Mouse (Mus musculus) stomach, embryonic 15.5 days (tissue): ENCODE results near the gene Dhx29. TPM values are rescaled to one million over a fixed set of nuclear protein-coding genes. Genes with fewer than 3 reads are reported as not detected.
A peak's percentile ranks its signal among the peaks of the same experiment; 100 is the strongest.
"Not testable (repeated sequence)": the region's sequence is repeated elsewhere in the genome, so short reads cannot be mapped to it uniquely, and the experiment has no call there.

Source experiments
- ATAC-seq: fragments of 200-750 bp; cut with Nextera tagmentation; 2 replicates; pipeline ENCODE4 v1.8.0; 2017; ENCODE audit warnings: low read depth, moderate number of reproducible peaks, moderate TSS enrichment; ENCODE audit not compliant: insufficient read depth, low FRiP score
- H3K27ac ChIP-seq: fragments of 300-500 bp; sonication (generic); 2 replicates; pipeline ENCODE4 v1.5.1; 2015; ENCODE audit warnings: mild to moderate bottlenecking, inconsistent platforms
- H3K27me3 ChIP-seq: fragments of 300-500 bp; sonication (generic); replicated peaks from 2 replicates; pipeline ENCODE4 v1.6.1; 2015; ENCODE audit warnings: inconsistent platforms
- H3K36me3 ChIP-seq: fragments of 300-500 bp; sonication (generic); 2 replicates; pipeline ENCODE4 v1.6.1; 2015; ENCODE audit warnings: inconsistent platforms
- H3K4me1 ChIP-seq: fragments of 300-500 bp; sonication (generic); 2 replicates; pipeline ENCODE4 v1.6.1; 2015; ENCODE audit warnings: inconsistent platforms
- H3K4me2 ChIP-seq: fragments of 300-500 bp; sonication (generic); 2 replicates; pipeline ENCODE4 v1.6.1; 2015; ENCODE audit warnings: mild to moderate bottlenecking, inconsistent platforms
- H3K4me3 ChIP-seq: fragments of 300-500 bp; sonication (generic); replicated peaks from 2 replicates; pipeline ENCODE4 v1.5.1; 2015; ENCODE audit warnings: inconsistent platforms
- H3K9ac ChIP-seq: fragments of 300-500 bp; sonication (generic); 2 replicates; pipeline ENCODE4 v1.6.1; 2015; ENCODE audit warnings: inconsistent platforms
- H3K9me3 ChIP-seq: fragments of 300-500 bp; sonication (generic); 2 replicates; pipeline ENCODE4 v1.6.1; 2016; ENCODE audit warnings: inconsistent platforms
- WGBS: fragments of 180-500 bp; shearing (Covaris S2); methylation state at CpG from one replicate; pipeline ENCODE4 v1.1.7; 2015; 5-methylcytosine and 5-hydroxymethylcytosine counted together
- polyA plus RNA-seq: library from polyadenylated mRNA; unstranded; fragments of >200 nt; fragmentation: Nextera tagmentation; extraction: Ambion mirVana; gene quantifications from 2 replicates; pipeline ENCODE4 v1.2.1, GENCODE M21; 2015

Gene Dhx29
- polyA plus RNA-seq, 1 experiment from 2014 or later: 23.5 TPM

DNA sequence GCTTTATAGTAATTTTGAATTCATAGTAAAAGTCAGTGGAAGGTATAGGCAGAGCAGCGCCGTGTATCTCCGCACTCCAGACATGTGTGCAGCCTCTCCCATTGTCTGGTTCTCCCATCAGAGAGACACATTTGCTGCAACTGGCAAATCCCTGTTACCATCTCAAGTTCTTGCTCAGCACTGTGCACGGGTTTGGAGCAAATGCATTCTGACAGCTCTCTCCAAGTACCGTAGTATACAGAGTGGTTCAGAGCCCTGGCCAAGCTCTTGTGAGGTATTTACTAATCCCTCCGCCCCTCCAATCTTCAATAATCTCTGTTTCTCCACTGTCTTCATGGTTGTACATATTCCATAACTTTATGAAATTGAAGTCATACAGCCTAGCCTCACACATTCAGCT, 85.4 kb downstream of the Dhx29 start:
- Histone ChIP-seq H3K27ac (no peak overlapping the region), H3K36me3 (no peaks in the 10 kb centered on the region), H3K4me1 (no peaks in the 10 kb centered on the region), H3K4me3 (no peak overlapping the region), H3K9ac (no peak overlapping the region), H3K27me3 (no peaks in the 10 kb centered on the region), H3K9me3 (no peaks in the 10 kb centered on the region), H3K4me2 (peak overlapping the region; percentile 50)
- ATAC-seq: no peak
- WGBS: 71% methylated on average over 6 of the region's 6 CpGs

DNA sequence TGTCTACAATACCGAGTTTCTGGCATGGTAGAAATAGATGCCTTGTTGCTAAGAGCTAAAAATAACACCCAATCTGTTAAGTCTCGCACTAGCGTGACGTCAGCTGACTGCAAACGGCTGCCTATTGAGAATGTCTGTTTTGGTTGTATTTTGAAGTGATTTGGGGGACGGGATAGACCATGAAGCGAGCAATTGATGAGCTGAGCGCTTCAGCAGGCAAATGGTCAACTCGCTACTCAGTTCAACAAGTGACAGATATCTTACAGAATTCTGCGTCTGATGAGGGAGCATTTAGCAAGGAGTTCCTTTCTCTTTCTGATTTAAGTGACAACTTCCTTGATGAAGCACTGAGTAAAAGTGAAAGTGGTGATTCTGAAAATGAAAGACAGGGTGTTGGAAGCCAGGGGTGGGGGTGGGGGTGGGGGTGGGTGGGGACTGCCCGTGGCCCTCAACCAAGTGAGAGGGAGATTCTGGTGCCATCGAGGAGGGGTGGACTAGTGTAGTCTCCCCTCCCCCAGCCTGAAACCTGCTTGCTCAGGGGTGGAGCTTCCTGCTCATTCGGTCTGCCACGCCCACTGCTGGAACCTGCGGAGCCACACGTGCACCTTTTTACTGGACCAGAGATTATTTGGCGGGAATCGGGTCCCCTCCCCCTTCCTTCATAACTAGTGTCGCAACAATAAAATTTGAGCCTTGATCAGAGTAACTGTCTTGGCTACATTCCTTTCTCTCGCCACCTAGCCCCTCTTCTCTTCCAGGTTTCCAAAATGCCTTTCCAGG, 86.1 kb downstream of the Dhx29 start:
- not testable (repeated sequence) for H3K27me3 ChIP-seq, ATAC-seq, H3K36me3 ChIP-seq, H3K4me1 ChIP-seq, H3K9me3 ChIP-seq, H3K9ac ChIP-seq, H3K27ac ChIP-seq
- 39% methylated on average over 20 of the region's 20 CpGs for WGBS
- Histone ChIP-seq H3K4me2 (peak overlapping the region; percentile 50), H3K4me3 (peak overlapping the region; percentile 29)

Other genes starting within 250 kb of the Dhx29 start
- 94.1 and 102 TPM in 2 replicates for gene Plpp1, start 126.7 kb upstream of the Dhx29 start, polyA plus RNA-seq
- 55.7 and 63.3 TPM in 2 replicates for gene Mtrex, start 56 bp upstream of the Dhx29 start, polyA plus RNA-seq
- gene Ccno, start 60.3 kb downstream of the Dhx29 start, polyA plus RNA-seq: 0.50 and 0.67 TPM in 2 replicates
- 0.21 and 0.35 TPM in 2 replicates for gene Mcidas, start 66.4 kb downstream of the Dhx29 start, polyA plus RNA-seq
- gene Cdc20b, start 107.7 kb downstream of the Dhx29 start, polyA plus RNA-seq: not detected in 2 replicates
- 137 and 143 TPM in 2 replicates for gene Gpx8, start 119.0 kb downstream of the Dhx29 start, polyA plus RNA-seq
- 1.3 and 1.8 TPM in 2 replicates for gene Gzma, start 173.5 kb downstream of the Dhx29 start, polyA plus RNA-seq